Mouse (Mus musculus) lung, postnatal 0 days (tissue): ENCODE measurements around the gene Slc4a10. TPM values are rescaled to one million over a fixed set of nuclear protein-coding genes. Genes with fewer than 3 reads are reported as not detected.

Experiments used
- ATAC-seq: fragments of 200-750 bp; cut with Nextera tagmentation; 2 replicates; pipeline ENCODE4 v1.8.0; 2017; ENCODE audit warnings: moderate library complexity
- DNase-seq: peaks from one replicate; pipeline ENCODE4 v3.0.0-alpha.2; 2016; ENCODE audit warnings: low spot score
- H3K27ac ChIP-seq: fragments of 300-500 bp; sonication (generic); 2 replicates; pipeline ENCODE4 v1.5.1; 2014; ENCODE audit warnings: antibody characterized with exemption, mild to moderate bottlenecking, low read length, mixed read lengths
- H3K27me3 ChIP-seq: fragments of 300-500 bp; sonication (generic); replicated peaks from 2 replicates; pipeline ENCODE4 v1.6.1; 2014; ENCODE audit warnings: low read length, mixed read lengths; ENCODE audit not compliant: insufficient read depth
- H3K36me3 ChIP-seq: fragments of 300-500 bp; sonication (generic); 2 replicates; pipeline ENCODE4 v1.6.1; 2014; ENCODE audit warnings: low read length, mixed read lengths; ENCODE audit not compliant: insufficient read depth
- H3K4me1 ChIP-seq: fragments of 300-500 bp; sonication (generic); 2 replicates; pipeline ENCODE4 v1.6.1; 2014; ENCODE audit warnings: antibody characterized with exemption, low read depth, low read length, mixed read lengths; ENCODE audit not compliant: insufficient read depth
- H3K4me2 ChIP-seq: fragments of 300-500 bp; sonication (generic); replicated peaks from 2 replicates; pipeline ENCODE4 v1.6.1; 2014; ENCODE audit warnings: low read depth, mild to moderate bottlenecking, low read length, moderate library complexity, mixed read lengths
- H3K4me3 ChIP-seq: fragments of 300-500 bp; sonication (generic); 2 replicates; pipeline ENCODE4 v1.5.1; 2014; ENCODE audit warnings: low read depth, low read length
- H3K9ac ChIP-seq: fragments of 300-500 bp; sonication (generic); replicated peaks from 2 replicates; pipeline ENCODE4 v1.6.1; 2014; ENCODE audit warnings: low read depth, mild to moderate bottlenecking
- H3K9me3 ChIP-seq: fragments of 300-500 bp; sonication (generic); 2 replicates; pipeline ENCODE4 v1.6.1; 2016; ENCODE audit warnings: low read length, mixed read lengths
- CTCF ChIP-seq: IDR thresholded peaks from 2 replicates; pipeline ENCODE4 v1.5.1; 2016; ENCODE audit warnings: antibody characterized with exemption, mild to moderate bottlenecking
- EP300 ChIP-seq: IDR thresholded peaks from 2 replicates; pipeline ENCODE4 v1.6.1; 2016; ENCODE audit warnings: antibody characterized with exemption, mild to moderate bottlenecking, control low read depth
- WGBS: fragments of 180-500 bp; shearing (Covaris S2); extraction: QIAGEN DNeasy Blood & Tissue Kit; methylation state at CpG from one replicate; pipeline ENCODE4 v1.1.7; 2014; 5-methylcytosine and 5-hydroxymethylcytosine counted together
- polyA plus RNA-seq: library from polyadenylated mRNA; unstranded; fragments of >200 nt; fragmentation: Nextera tagmentation; extraction: Ambion mirVana; gene quantifications from 2 replicates; pipeline ENCODE4 v1.2.1, GENCODE M21; 2015

Gene Slc4a10
- polyA plus RNA-seq, 1 experiment from 2014 or later, result 0.17 TPM

GRCm38 (mm10) chr2:62134911-62135310 lies 88.6 kb downstream of the Slc4a10 start:
- DNase-seq, result no peak
- Histone ChIP-seq H3K27me3 (no peaks in the 10 kb centered on the region), H3K9ac (no peak overlapping the region), H3K9me3 (no peaks in the 10 kb centered on the region), H3K4me2 (no peak overlapping the region), H3K27ac (no peak overlapping the region), H3K36me3 (no peaks in the 10 kb centered on the region), H3K4me1 (no peaks in the 10 kb centered on the region), H3K4me3 (no peak overlapping the region)
- TF ChIP-seq CTCF, result no peak
- TF ChIP-seq EP300, result no peak
- ATAC-seq, result no peak
- WGBS, result 61% methylated on average over 8 of the region's 8 CpGs

GRCm38 (mm10) chr2:62147636-62148035 lies 101.4 kb downstream of the Slc4a10 start:
- Histone ChIP-seq H3K27ac (no peak overlapping the region), H3K4me3 (no peak overlapping the region), H3K9ac (no peak overlapping the region), H3K9me3 (no peaks in the 10 kb centered on the region), H3K4me2 (no peak overlapping the region), H3K27me3 (no peaks in the 10 kb centered on the region), H3K36me3 (no peaks in the 10 kb centered on the region), H3K4me1 (no peaks in the 10 kb centered on the region)
- 54% methylated on average over 3 of the region's 3 CpGs for WGBS
- DNase-seq (no peak), ATAC-seq (no peak)
- TF ChIP-seq CTCF, result no peak
- TF ChIP-seq EP300, result no peak

- TF ChIP-seq EP300 (no peak), CTCF (no peak)
- H3K4me2 ChIP-seq, result no peak overlapping the region
- DNase-seq, result no peak
Measured at GRCm38 (mm10) chr2:62149421-62149820, 103.2 kb downstream of the Slc4a10 start.

GRCm38 (mm10) chr2:62150830-62151229 lies 104.6 kb downstream of the Slc4a10 start:
- H3K27ac ChIP-seq, result no peak overlapping the region
- H3K36me3 ChIP-seq, result no peaks in the 10 kb centered on the region
- no peak for DNase-seq
- no peak overlapping the region for H3K4me3 ChIP-seq
- no peaks in the 10 kb centered on the region for H3K4me1 ChIP-seq
- no peaks in the 10 kb centered on the region for H3K9me3 ChIP-seq
- no peak overlapping the region for H3K9ac ChIP-seq
- TF ChIP-seq EP300, result no peak
- no peak for TF ChIP-seq CTCF
- ATAC-seq, result no peak
- H3K4me2 ChIP-seq, result no peak overlapping the region
- no peaks in the 10 kb centered on the region for H3K27me3 ChIP-seq
- whole genome bisulfite sequencing, result 43% methylated on average over 1 of the region's 1 CpGs

More at GRCm38 (mm10) chr2:62149421-62149820, 103.2 kb downstream of the Slc4a10 start:
- H3K4me3 ChIP-seq, result no peak overlapping the region
- no peaks in the 10 kb centered on the region for H3K27me3 ChIP-seq
- no peak overlapping the region for H3K27ac ChIP-seq
- H3K9me3 ChIP-seq, result no peaks in the 10 kb centered on the region
- no peak for ATAC-seq
- H3K36me3 ChIP-seq, result no peaks in the 10 kb centered on the region
- H3K9ac ChIP-seq, result no peak overlapping the region
- no peaks in the 10 kb centered on the region for H3K4me1 ChIP-seq

- H3K27me3 ChIP-seq, result no peaks in the 10 kb centered on the region
- H3K4me2 ChIP-seq, result no peak overlapping the region
- ATAC-seq (peak; percentile 77), DNase-seq (peak; percentile 58)
- no peaks in the 10 kb centered on the region for H3K4me1 ChIP-seq
- TF ChIP-seq CTCF, result no peak
- peak; percentile 52; the same call in 1 of the 2 replicates for TF ChIP-seq EP300
- no peak overlapping the region for H3K27ac ChIP-seq
- no peak overlapping the region for H3K9ac ChIP-seq
- no peaks in the 10 kb centered on the region for H3K9me3 ChIP-seq
- H3K36me3 ChIP-seq, result no peaks in the 10 kb centered on the region
- H3K4me3 ChIP-seq, result no peak overlapping the region
Measured at GRCm38 (mm10) chr2:62210109-62210508, 163.8 kb downstream of the Slc4a10 start.

GRCm38 (mm10) chr2:62211106-62211505 lies 164.8 kb downstream of the Slc4a10 start:
- H3K4me1 ChIP-seq, result no peaks in the 10 kb centered on the region
- no peak for DNase-seq
- H3K9ac ChIP-seq, result no peak overlapping the region
- TF ChIP-seq CTCF (no peak), EP300 (no peak)
- no peak overlapping the region for H3K27ac ChIP-seq
- no peaks in the 10 kb centered on the region for H3K27me3 ChIP-seq
- no peak overlapping the region for H3K4me2 ChIP-seq
- ATAC-seq, result no peak
- WGBS, result 68% methylated on average over 5 of the region's 5 CpGs
- no peaks in the 10 kb centered on the region for H3K9me3 ChIP-seq
- no peak overlapping the region for H3K4me3 ChIP-seq
- H3K36me3 ChIP-seq, result no peaks in the 10 kb centered on the region

GRCm38 (mm10) chr2:62227563-62227962 lies 181.3 kb downstream of the Slc4a10 start:
- no peak overlapping the region for H3K4me2 ChIP-seq
- no peak overlapping the region for H3K4me3 ChIP-seq
- DNase-seq (no peak), ATAC-seq (no peak)
- H3K27ac ChIP-seq, result no peak overlapping the region
- H3K4me1 ChIP-seq, result no peaks in the 10 kb centered on the region
- TF ChIP-seq CTCF (no peak), EP300 (no peak)
- H3K36me3 ChIP-seq, result no peaks in the 10 kb centered on the region
- no peak overlapping the region for H3K9ac ChIP-seq
- H3K9me3 ChIP-seq, result no peaks in the 10 kb centered on the region
- H3K27me3 ChIP-seq, result no peaks in the 10 kb centered on the region
